Mouse (Mus musculus): ENCODE data around the gene Hs3st3a1.

Hs3st3a1 gene

DNA sequence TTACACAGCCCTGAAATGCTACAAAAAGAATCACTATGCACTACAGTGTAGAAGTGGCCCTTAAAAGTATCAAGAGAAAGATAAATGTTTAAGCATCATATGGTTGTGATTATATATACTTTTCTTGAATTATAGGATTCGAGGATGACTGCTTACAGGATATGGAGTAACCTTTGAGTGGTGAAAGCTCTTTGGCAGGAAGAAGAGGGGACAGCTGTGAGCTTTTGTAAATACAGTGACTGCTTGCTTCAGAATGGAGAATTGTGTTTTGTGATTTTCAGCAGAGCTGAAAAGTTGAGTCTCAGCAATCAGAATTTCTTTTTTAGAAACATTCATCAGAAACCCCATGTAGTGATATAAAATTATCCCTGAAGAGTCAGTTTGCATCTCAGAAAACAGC, 124.3 kb downstream of the Hs3st3a1 start:
- no peak for DNase-seq

DNA sequence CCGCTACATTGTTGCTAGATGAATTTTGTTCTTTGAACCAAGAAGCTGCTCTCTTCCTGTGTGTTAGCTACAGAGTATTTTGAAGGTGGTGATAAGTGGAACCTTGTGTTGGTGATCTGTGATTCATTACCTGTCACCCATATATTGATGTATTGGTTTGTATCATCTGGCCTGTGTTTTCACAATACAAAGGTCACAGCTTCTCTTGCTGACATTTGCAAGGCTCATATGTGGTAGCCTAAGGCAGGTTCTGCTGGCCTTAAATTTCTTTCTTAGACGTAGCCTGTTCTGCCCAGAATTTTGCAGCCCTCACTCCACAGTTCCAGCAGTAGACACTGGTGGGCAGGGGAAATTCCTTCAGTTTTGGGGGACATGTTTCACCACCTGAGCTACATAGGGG, 125.3 kb downstream of the Hs3st3a1 start:
- DNase-seq = no peak

DNA sequence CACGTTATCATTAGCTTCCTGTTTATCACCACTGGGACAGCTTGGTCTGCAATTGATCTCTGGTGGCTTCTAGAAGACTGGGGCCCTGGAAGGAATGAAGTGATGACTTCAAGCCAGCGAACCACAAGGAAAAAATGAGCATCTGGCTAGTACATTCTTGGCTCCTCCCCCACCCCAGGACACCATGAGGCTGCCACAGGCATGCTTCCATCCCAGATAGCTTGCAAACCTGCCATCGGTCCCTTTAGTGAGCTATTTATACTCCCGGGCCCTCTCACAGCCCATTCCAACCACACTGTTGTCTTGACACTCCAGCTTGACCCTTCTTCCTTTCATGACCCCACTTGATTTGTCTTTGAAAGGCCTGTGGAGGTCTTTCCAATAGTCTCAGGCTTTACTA, 127.6 kb downstream of the Hs3st3a1 start:
- no peak for DNase-seq
